Mouse (Mus musculus) midbrain, embryonic 11.5 days (tissue): ENCODE results near the gene Tigit. TPM values are rescaled to one million over a fixed set of nuclear protein-coding genes. Genes with fewer than 3 reads are reported as not detected.

Experiments used
- ATAC-seq: fragments of 200-750 bp; cut with Nextera tagmentation; 2 replicates; pipeline ENCODE4 v1.8.0; 2017; ENCODE audit warnings: moderate TSS enrichment, moderate library complexity; ENCODE audit not compliant: low FRiP score
- DNase-seq: peaks from one replicate; pipeline ENCODE4 v3.0.0; 2015; ENCODE audit warnings: low spot score; ENCODE audit errors: missing footprints
- H3K27ac ChIP-seq: fragments of 300-500 bp; sonication (generic); 2 replicates; pipeline ENCODE4 v1.5.1; 2014; ENCODE audit warnings: low read depth, low read length
- H3K27me3 ChIP-seq: fragments of 300-500 bp; sonication (generic); 2 replicates; pipeline ENCODE4 v1.6.1; 2014; ENCODE audit warnings: mild to moderate bottlenecking, low read length, moderate library complexity, mixed read lengths; ENCODE audit not compliant: control insufficient read depth, insufficient read depth
- H3K36me3 ChIP-seq: fragments of 300-500 bp; sonication (generic); 2 replicates; pipeline ENCODE4 v1.6.1; 2014; ENCODE audit warnings: mild to moderate bottlenecking, low read length, moderate library complexity, mixed read lengths; ENCODE audit not compliant: control insufficient read depth, insufficient read depth
- H3K4me1 ChIP-seq: fragments of 300-500 bp; sonication (generic); 2 replicates; pipeline ENCODE4 v1.6.1; 2014; ENCODE audit warnings: low read length; ENCODE audit not compliant: control insufficient read depth, insufficient read depth
- H3K4me2 ChIP-seq: fragments of 300-500 bp; sonication (generic); 2 replicates; pipeline ENCODE4 v1.6.1; 2014; ENCODE audit warnings: mild to moderate bottlenecking, moderate library complexity
- H3K4me3 ChIP-seq: fragments of 300-500 bp; sonication (generic); 2 replicates; pipeline ENCODE4 v1.5.1; 2014; ENCODE audit warnings: low read depth, low read length
- H3K9ac ChIP-seq: fragments of 300-500 bp; sonication (generic); 2 replicates; pipeline ENCODE4 v1.6.1; 2014; ENCODE audit warnings: low read length
- H3K9me3 ChIP-seq: fragments of 300-500 bp; sonication (generic); 2 replicates; pipeline ENCODE4 v1.6.1; 2016; ENCODE audit warnings: low read length; ENCODE audit not compliant: control insufficient read depth
- WGBS: fragments of 180-500 bp; shearing (Covaris S2); extraction: QIAGEN DNeasy Blood & Tissue Kit; methylation state at CpG from one replicate; pipeline ENCODE4 v1.1.7; 2014; 5-methylcytosine and 5-hydroxymethylcytosine counted together
- polyA plus RNA-seq: library from polyadenylated mRNA; unstranded; fragments of >200 nt; fragmentation: Nextera tagmentation; extraction: Ambion mirVana; gene quantifications from 2 replicates; pipeline ENCODE4 v1.2.1, GENCODE M21; 2014

Gene Tigit
- polyA plus RNA-seq, 1 experiment from 2014 or later, result not detected

DNA sequence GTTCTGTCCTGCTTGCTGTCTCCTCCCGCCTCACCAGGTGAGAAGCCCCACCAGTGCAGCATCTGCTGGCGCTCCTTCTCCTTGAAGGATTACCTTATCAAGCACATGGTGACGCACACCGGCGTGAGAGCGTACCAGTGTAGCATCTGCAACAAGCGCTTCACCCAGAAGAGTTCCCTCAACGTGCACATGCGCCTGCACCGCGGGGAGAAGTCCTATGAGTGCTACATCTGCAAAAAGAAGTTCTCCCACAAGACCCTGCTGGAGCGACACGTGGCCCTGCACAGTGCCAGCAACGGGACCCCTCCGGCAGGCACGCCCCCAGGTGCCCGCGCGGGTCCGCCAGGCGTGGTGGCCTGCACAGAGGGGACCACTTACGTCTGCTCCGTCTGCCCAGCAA is 45.7 kb downstream of the Tigit start:
- no peaks in the 10 kb centered on the region for H3K9me3 ChIP-seq
- H3K4me2 ChIP-seq, result no peak overlapping the region
- no peaks in the 10 kb centered on the region for H3K27me3 ChIP-seq
- H3K36me3 ChIP-seq, result 0 out of 2 replicates have a peak, but pooled peaks cover 5% of the 10 kb centered on the region
- H3K4me1 ChIP-seq, result peaks cover 10% of the 10 kb centered on the region
- no peak overlapping the region for H3K27ac ChIP-seq
- no peak overlapping the region for H3K9ac ChIP-seq
- no peak overlapping the region for H3K4me3 ChIP-seq
- ATAC-seq (no peak), DNase-seq (no peak)
- 88% methylated on average over 23 of the region's 23 CpGs for WGBS

DNA sequence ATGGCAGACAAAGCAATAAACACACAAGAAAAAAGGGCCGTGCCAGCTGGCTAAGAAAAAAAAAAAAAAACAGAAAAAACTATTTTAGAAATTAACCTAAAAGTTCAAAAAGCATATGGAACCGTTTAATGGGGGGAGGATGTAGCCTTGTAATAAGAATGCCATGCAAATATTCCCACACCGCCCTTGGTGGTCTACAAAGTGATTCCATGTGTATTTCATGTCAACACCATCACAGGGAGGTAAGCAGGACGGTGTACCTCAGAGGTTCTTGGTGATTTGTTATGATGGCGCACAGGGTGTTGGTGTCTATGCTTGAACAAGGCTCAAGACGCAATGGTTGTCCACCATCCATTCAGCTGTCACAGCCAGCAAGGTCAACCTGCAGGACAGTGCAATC is 46.6 kb downstream of the Tigit start:
- ATAC-seq (no peak), DNase-seq (no peak)
- Histone ChIP-seq H3K27me3 (no peaks in the 10 kb centered on the region), H3K9me3 (no peaks in the 10 kb centered on the region), H3K9ac (no peak overlapping the region), H3K4me2 (no peak overlapping the region), H3K4me3 (no peak overlapping the region), H3K27ac (no peak overlapping the region), H3K4me1 (peaks cover 6% of the 10 kb centered on the region; the same call in 1 of the 2 replicates), H3K36me3 (0 out of 2 replicates have a peak, but pooled peaks cover 5% of the 10 kb centered on the region)
- 89% methylated on average over 6 of the region's 6 CpGs for WGBS

DNA sequence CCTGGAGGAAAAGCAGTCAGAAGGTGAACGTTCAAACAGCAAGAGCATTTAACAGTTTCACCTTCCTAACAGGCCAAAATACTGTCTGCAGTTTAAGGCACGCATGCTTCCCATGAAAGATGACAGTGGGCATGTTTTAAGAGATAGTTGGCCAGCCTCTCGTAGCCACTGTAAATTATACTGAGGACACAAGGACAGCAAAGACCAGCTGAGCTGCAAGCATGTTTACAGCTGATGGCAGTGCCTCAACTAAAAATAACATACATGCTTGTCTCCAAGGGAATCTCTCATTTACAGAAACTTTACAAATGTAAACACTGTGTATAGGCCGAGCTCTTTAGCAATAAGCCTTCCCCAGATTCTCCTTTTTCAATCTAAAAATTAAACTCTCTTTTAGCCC is 47.6 kb downstream of the Tigit start:
- Histone ChIP-seq H3K27me3 (no peaks in the 10 kb centered on the region), H3K36me3 (0 out of 2 replicates have a peak, but pooled peaks cover 5% of the 10 kb centered on the region), H3K4me3 (no peak overlapping the region), H3K9me3 (no peaks in the 10 kb centered on the region), H3K4me2 (no peak overlapping the region), H3K27ac (no peak overlapping the region), H3K9ac (no peak overlapping the region), H3K4me1 (peaks cover 3% of the 10 kb centered on the region; the same call in 1 of the 2 replicates)
- 80% methylated on average over 4 of the region's 4 CpGs for WGBS
- ATAC-seq (no peak), DNase-seq (no peak)

DNA sequence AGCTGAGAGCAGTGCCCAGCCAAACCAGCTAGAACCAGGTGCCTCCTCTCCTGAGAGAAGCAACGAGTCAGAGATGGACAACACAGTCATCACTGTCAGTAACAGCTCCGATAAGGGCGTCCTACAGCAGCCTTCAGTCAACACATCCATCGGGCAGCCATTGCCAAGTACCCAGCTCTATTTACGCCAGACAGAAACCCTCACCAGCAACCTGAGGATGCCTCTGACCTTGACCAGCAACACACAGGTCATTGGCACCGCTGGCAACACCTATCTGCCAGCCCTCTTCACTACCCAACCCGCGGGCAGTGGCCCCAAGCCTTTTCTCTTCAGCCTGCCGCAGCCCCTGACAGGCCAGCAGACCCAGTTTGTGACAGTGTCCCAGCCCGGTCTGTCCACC is 53.6 kb downstream of the Tigit start:
- Histone ChIP-seq H3K9me3 (no peaks in the 10 kb centered on the region), H3K4me1 (no peaks in the 10 kb centered on the region), H3K4me2 (no peak overlapping the region), H3K27me3 (no peaks in the 10 kb centered on the region), H3K9ac (no peak overlapping the region), H3K27ac (no peak overlapping the region), H3K4me3 (no peak overlapping the region), H3K36me3 (peaks cover 13% of the 10 kb centered on the region)
- DNase-seq (no peak), ATAC-seq (no peak)
- 95% methylated on average over 10 of the region's 10 CpGs for WGBS

DNA sequence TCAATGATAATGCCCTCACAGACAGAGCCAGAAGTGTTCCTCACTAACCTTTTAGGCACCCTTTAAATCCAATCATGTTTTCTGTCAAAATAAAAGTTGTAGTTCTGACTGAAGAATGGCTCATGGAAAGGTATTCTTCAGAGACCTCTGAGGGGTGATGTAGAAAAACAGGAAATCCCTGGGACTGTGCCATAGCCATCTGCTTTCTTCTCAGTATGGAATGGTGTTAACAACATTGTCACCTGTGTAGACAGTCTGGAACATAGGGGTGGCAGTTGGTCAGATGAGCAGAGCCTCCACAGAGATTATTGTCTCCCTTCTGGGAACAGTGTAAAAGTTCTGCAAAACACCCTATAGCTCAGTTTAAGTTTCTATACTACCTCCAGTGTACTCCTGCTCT is 55.9 kb downstream of the Tigit start:
- H3K4me3 ChIP-seq, result no peak overlapping the region
- H3K4me2 ChIP-seq, result no peak overlapping the region
- H3K27ac ChIP-seq, result no peak overlapping the region
- peaks cover 13% of the 10 kb centered on the region for H3K36me3 ChIP-seq
- no peaks in the 10 kb centered on the region for H3K9me3 ChIP-seq
- no peak overlapping the region for H3K9ac ChIP-seq
- DNase-seq (no peak), ATAC-seq (no peak)
- H3K27me3 ChIP-seq, result no peaks in the 10 kb centered on the region
- H3K4me1 ChIP-seq, result peaks cover 13% of the 10 kb centered on the region

DNA sequence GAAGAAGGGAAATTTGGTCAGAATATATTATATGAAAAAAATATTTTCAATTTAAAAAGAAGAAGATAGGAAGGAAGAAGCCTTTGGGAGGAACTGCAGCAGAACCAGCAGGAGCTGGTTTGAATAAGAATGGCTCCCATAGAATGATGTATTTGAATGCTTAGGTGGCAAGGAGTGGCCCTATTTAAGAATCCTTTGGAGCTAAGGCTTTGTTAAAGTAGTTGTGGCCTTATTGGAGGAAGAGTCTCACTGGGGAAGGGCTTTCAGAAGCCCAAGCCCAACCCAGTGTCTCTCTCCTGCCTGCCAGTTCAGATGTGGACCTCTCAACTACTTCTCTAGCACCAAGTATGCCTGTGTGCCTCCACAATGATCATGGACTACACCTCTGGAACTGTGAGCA is 56.9 kb downstream of the Tigit start:
- no peak overlapping the region for H3K9ac ChIP-seq
- H3K27ac ChIP-seq, result no peak overlapping the region
- H3K4me1 ChIP-seq, result peaks cover 13% of the 10 kb centered on the region
- no peaks in the 10 kb centered on the region for H3K27me3 ChIP-seq
- DNase-seq (no peak), ATAC-seq (no peak)
- peaks cover 13% of the 10 kb centered on the region for H3K36me3 ChIP-seq
- H3K4me3 ChIP-seq, result no peak overlapping the region
- H3K9me3 ChIP-seq, result no peaks in the 10 kb centered on the region
- no peak overlapping the region for H3K4me2 ChIP-seq

DNA sequence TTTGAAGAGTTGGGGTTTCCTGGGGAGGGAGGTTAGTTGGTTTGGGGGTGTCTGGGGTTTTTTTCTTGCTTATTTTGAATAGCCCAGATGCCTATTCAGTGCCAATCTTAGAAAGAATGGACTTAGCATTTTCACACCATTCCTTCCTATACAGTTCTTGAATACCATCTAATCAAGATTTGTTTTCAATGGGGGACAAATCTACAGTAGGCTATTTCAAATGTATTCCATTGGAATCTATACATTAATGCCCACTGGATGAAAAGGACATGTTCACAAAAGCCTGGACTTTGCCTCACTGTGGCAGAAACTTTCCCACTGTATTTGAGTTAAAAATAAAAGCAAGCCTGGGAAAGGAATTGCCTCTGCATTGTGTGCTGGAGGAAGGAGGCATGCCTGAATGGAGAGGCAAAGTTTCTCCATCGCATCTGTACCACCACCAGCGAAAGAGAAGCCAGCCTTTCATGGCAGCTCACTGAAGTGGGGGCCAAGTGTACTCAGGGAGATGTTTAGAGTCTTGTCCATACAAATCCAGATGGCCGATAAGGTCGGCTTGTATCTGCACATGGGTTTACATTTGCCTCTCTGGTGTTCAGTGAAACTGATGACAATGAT is 59.4 kb downstream of the Tigit start:
- H3K27ac ChIP-seq, result peak overlapping the region; percentile 61
- no peak overlapping the region for H3K9ac ChIP-seq
- peaks cover under 1% of the 10 kb centered on the region; the same call in 1 of the 2 replicates for H3K36me3 ChIP-seq
- 0 out of 2 replicates have a peak overlapping the region, but pooled peaks have one; percentile 13 for H3K4me2 ChIP-seq
- no peak for DNase-seq
- H3K4me3 ChIP-seq, result no peak overlapping the region
- H3K9me3 ChIP-seq, result no peaks in the 10 kb centered on the region
- H3K27me3 ChIP-seq, result no peaks in the 10 kb centered on the region
- ATAC-seq, result 0 out of 2 replicates have a peak, but pooled peaks have one; percentile 16
- WGBS, result 28% methylated on average over 4 of the region's 4 CpGs
- peaks cover 13% of the 10 kb centered on the region for H3K4me1 ChIP-seq

DNA sequence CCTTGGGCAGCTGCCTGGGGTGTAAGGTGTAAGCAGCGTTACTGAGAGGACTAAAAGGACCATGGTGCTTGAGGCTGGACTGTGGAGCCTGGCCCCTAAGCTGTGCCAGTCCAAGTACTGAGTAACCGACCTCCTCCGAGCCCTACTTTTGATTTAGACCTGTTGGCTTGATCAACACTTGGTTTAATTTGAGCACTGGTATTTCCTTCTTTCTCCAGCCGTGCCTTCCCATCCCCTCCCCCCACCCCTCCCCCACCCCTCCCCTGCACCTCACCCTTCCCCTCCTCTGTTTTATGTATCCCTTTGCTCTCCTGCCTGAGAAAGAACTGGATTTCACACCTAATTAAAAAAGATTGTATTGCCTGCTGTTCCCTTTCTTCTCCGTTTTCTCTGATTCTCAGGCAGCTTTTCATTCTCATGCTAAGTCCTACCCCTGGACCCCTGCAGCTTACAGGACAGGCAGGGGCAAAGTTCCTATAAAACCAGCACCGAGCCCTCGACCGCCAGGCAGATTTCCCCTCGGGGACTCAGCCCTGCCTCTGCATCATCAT is 60.3 kb downstream of the Tigit start:
- Histone ChIP-seq H3K9me3 (no peaks in the 10 kb centered on the region), H3K27ac (peak overlapping the region; percentile 61), H3K27me3 (no peaks in the 10 kb centered on the region), H3K36me3 (no peaks in the 10 kb centered on the region; the same call in 1 of the 2 replicates), H3K4me3 (no peak overlapping the region), H3K4me2 (peak overlapping the region; percentile 24; the same call in 1 of the 2 replicates), H3K9ac (no peak overlapping the region; the same call in 1 of the 2 replicates), H3K4me1 (peaks cover 13% of the 10 kb centered on the region)
- ATAC-seq, result peak; percentile 90
- WGBS, result under 1% methylated on average over 9 of the region's 9 CpGs
- peak; percentile 90 for DNase-seq

DNA sequence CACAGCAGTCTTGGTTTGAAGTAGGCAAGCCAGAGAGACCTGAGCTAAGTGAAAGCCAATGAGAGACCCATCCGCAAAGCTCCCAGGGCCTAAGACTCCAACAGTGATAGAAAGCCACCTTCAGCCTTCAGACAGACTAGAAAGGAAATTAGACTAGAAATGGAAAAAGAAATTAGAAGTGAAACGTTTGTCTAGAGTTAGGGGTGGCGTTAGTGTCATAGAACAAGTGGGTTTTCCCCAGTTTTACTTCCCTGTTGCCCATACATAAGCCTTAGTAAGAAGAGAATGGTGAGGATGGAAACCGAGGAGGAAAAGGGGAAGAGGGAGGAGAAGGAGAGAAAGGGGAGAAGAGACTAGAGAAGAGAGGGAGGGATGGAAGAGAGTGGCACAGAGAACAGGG is 61.4 kb downstream of the Tigit start:
- Histone ChIP-seq H3K27me3 (no peaks in the 10 kb centered on the region), H3K4me2 (no peak overlapping the region), H3K4me3 (no peak overlapping the region), H3K27ac (no peak overlapping the region), H3K9ac (no peak overlapping the region), H3K4me1 (peaks cover 13% of the 10 kb centered on the region), H3K36me3 (no peaks in the 10 kb centered on the region; the same call in 1 of the 2 replicates), H3K9me3 (no peaks in the 10 kb centered on the region)
- 75% methylated on average over 4 of the region's 4 CpGs for WGBS
- DNase-seq, result no peak
- no peak for ATAC-seq
